In genomic region chr9:87883069-87883468, GRCm38 (mm10) we compare ENCODE assay signal across 21 mouse cellular contexts.
DNase-seq lines count a peak whose midpoint lies in the region; ATAC-seq lines count a peak whose summit lies in the region.
"Had no signal": no experiment of that assay in that cellular context is flagged by ENCODE, and none has a peak within 500 bp of the region (broad histone marks: within the 10 kb centered on the region; RNA-seq: fewer than 3 reads in every experiment).

No protein-coding gene starts in this region.

- H3K4me3 ChIP-seq in midbrain, embryonic 11.5 days (ENCODE audit: low read depth, low read length): no peak overlapping the region
- H3K4me3 ChIP-seq in midbrain, embryonic 13.5 days (replicated peaks): no peak overlapping the region
- no peak overlapping the region for H3K4me3 ChIP-seq in forebrain, embryonic 12.5 days (replicated peaks)
- no peak overlapping the region for H3K4me3 ChIP-seq in forebrain, embryonic 16.5 days (replicated peaks; ENCODE audit: low read length)
- no peak overlapping the region for H3K4me3 ChIP-seq in liver, embryonic 12.5 days
- H3K4me3 ChIP-seq: heart, embryonic 10.5 days; limb, embryonic 12.5 days; liver, embryonic 13.5 days had no signal

- no peaks in the 10 kb centered on the region for H3K27me3 ChIP-seq in midbrain, embryonic 11.5 days (ENCODE audit: control insufficient read depth, insufficient read depth, low read length)
- H3K27me3 ChIP-seq in midbrain, embryonic 13.5 days: no peaks in the 10 kb centered on the region
- H3K27me3 ChIP-seq in forebrain, embryonic 12.5 days: no peaks in the 10 kb centered on the region
- H3K27me3 ChIP-seq in forebrain, embryonic 16.5 days (replicated peaks; ENCODE audit: control insufficient read depth, insufficient read depth, low read length): no peaks in the 10 kb centered on the region
- H3K27me3 ChIP-seq in liver, embryonic 12.5 days (replicated peaks): no peaks in the 10 kb centered on the region
- H3K27me3 ChIP-seq: limb, embryonic 12.5 days; liver, embryonic 13.5 days; Patski had no signal

- H3K9me3 ChIP-seq in midbrain, embryonic 11.5 days (ENCODE audit: control insufficient read depth, low read length): no peaks in the 10 kb centered on the region
- H3K9me3 ChIP-seq in midbrain, embryonic 13.5 days: no peaks in the 10 kb centered on the region
- H3K9me3 ChIP-seq in forebrain, embryonic 12.5 days: no peaks in the 10 kb centered on the region
- H3K9me3 ChIP-seq in forebrain, embryonic 16.5 days (ENCODE audit: control insufficient read depth, low read length): no peaks in the 10 kb centered on the region
- no peaks in the 10 kb centered on the region for H3K9me3 ChIP-seq in liver, embryonic 12.5 days (replicated peaks)
- H3K9me3 ChIP-seq: heart, embryonic 10.5 days; limb, embryonic 12.5 days; liver, embryonic 13.5 days had no signal

- peak; percentile 4 for DNase-seq in midbrain, embryonic 11.5 days (ENCODE audit: low spot score, missing footprints)
- DNase-seq in retina, postnatal 1 day: peak; percentile 68
- DNase-seq in adrenal gland, postnatal 14 days: no peak
- DNase-seq: adrenal gland, adult 8-10 months; cerebellum, adult 11-12 months; cerebellum, postnatal 14 days; heart, postnatal 10 days; kidney, adult 2 months; kidney, postnatal 25 days; liver, embryonic 13.5 days; lung, embryonic 14.5 days; lung, postnatal 36 days; spleen, adult 18-20 months; thymus, postnatal 36 days had no signal

- no peak overlapping the region for H3K27ac ChIP-seq in midbrain, embryonic 11.5 days (ENCODE audit: low read depth, low read length)
- H3K27ac ChIP-seq in midbrain, embryonic 13.5 days: no peak overlapping the region
- H3K27ac ChIP-seq in forebrain, embryonic 12.5 days: no peak overlapping the region
- H3K27ac ChIP-seq in forebrain, embryonic 16.5 days (ENCODE audit: low read length): no peak overlapping the region
- H3K27ac ChIP-seq in liver, embryonic 12.5 days: no peak overlapping the region
- H3K27ac ChIP-seq: heart, embryonic 10.5 days; limb, embryonic 12.5 days; liver, embryonic 13.5 days had no signal

- no peak overlapping the region for H3K9ac ChIP-seq in midbrain, embryonic 11.5 days (ENCODE audit: low read length)
- H3K9ac ChIP-seq in midbrain, embryonic 13.5 days (replicated peaks): no peak overlapping the region
- no peak overlapping the region for H3K9ac ChIP-seq in forebrain, embryonic 12.5 days
- no peak overlapping the region for H3K9ac ChIP-seq in forebrain, embryonic 16.5 days (replicated peaks; ENCODE audit: low read depth, low read length)
- H3K9ac ChIP-seq in liver, embryonic 12.5 days: no peak overlapping the region
- H3K9ac ChIP-seq: limb, embryonic 12.5 days; liver, embryonic 13.5 days; lung, embryonic 14.5 days had no signal

- H3K4me2 ChIP-seq in midbrain, embryonic 11.5 days: no peak overlapping the region
- no peak overlapping the region for H3K4me2 ChIP-seq in midbrain, embryonic 13.5 days (replicated peaks)
- H3K4me2 ChIP-seq in forebrain, embryonic 12.5 days: no peak overlapping the region
- H3K4me2 ChIP-seq in forebrain, embryonic 16.5 days (ENCODE audit: low read length): no peak overlapping the region
- no peak overlapping the region for H3K4me2 ChIP-seq in liver, embryonic 12.5 days
- H3K4me2 ChIP-seq: limb, embryonic 12.5 days; liver, embryonic 13.5 days; lung, embryonic 14.5 days had no signal

- no peaks in the 10 kb centered on the region for H3K36me3 ChIP-seq in midbrain, embryonic 11.5 days (ENCODE audit: control insufficient read depth, insufficient read depth, low read length)
- no peaks in the 10 kb centered on the region for H3K36me3 ChIP-seq in midbrain, embryonic 13.5 days
- no peaks in the 10 kb centered on the region for H3K36me3 ChIP-seq in forebrain, embryonic 12.5 days (replicated peaks)
- H3K36me3 ChIP-seq in forebrain, embryonic 16.5 days (ENCODE audit: control insufficient read depth, insufficient read depth): no peaks in the 10 kb centered on the region
- H3K36me3 ChIP-seq in liver, embryonic 12.5 days: no peaks in the 10 kb centered on the region
- H3K36me3 ChIP-seq: heart, embryonic 10.5 days; limb, embryonic 12.5 days; liver, embryonic 13.5 days had no signal

- H3K4me1 ChIP-seq in midbrain, embryonic 11.5 days (ENCODE audit: control insufficient read depth, insufficient read depth, low read length): no peaks in the 10 kb centered on the region
- no peaks in the 10 kb centered on the region for H3K4me1 ChIP-seq in midbrain, embryonic 13.5 days (replicated peaks)
- peaks cover 3% of the 10 kb centered on the region; the same call in 1 of the 2 replicates for H3K4me1 ChIP-seq in forebrain, embryonic 12.5 days
- H3K4me1 ChIP-seq in forebrain, embryonic 16.5 days (replicated peaks; ENCODE audit: control insufficient read depth, insufficient read depth, low read length): no peaks in the 10 kb centered on the region
- no peaks in the 10 kb centered on the region for H3K4me1 ChIP-seq in liver, embryonic 12.5 days
- H3K4me1 ChIP-seq: heart, embryonic 10.5 days; limb, embryonic 12.5 days; liver, embryonic 13.5 days had no signal

- no peak for ATAC-seq in midbrain, embryonic 11.5 days (ENCODE audit: low FRiP score)
- no peak for ATAC-seq in midbrain, embryonic 13.5 days
- ATAC-seq in forebrain, embryonic 12.5 days (ENCODE audit: low FRiP score): peak; percentile 92
- ATAC-seq in forebrain, embryonic 16.5 days: peak; percentile 95
- ATAC-seq in liver, embryonic 12.5 days: no peak
- ATAC-seq: Patski had no signal

Comparison
In these comparisons a context has a peak if more than half of its experiments do, and no peak if none do; other contexts are left out.
1. ATAC-seq: peak in forebrain, embryonic 12.5 days (single experiment) and forebrain, embryonic 16.5 days (single experiment); none in midbrain, embryonic 11.5 days (single experiment), midbrain, embryonic 13.5 days (single experiment) and liver, embryonic 12.5 days (single experiment).